Mouse (Mus musculus): ENCODE measurements at regions not wholly inside any gene's neighbourhood (a gene's known extent, or its start where the extent isn't known, plus 50 kb on each side); places are given as distances from the start of the nearest gene placed in this dataset.

DNA sequence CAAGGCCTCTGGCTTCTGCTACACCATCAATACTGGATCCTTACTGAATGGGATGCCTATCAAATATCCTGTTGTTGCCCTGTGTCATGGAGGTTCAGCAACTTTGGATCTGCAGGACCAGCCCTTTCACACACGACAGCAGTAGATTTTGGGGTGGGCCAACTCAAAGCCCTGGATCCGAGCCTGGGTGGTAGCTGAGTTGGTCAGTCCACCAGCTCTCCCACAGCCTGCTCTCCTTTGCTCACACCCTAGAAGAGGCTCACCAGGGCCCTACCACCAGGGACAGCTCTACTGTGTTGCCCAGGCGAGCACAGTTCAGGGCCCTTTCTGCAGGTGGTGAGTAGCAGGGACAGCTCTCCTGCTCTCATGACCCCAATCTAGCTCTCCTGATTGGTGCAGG, 192.6 kb downstream of the Spata18 start:
- no peak for TF ChIP-seq POLR2A (IDR thresholded peaks at IDR 0.05; ENCODE audit: extremely low read depth, insufficient read depth, low read length)
- no peak for TF ChIP-seq CTCF (IDR thresholded peaks at IDR 0.05; ENCODE audit: low read depth, low read length)

Data from liver, adult 2 months (tissue).